Mouse (Mus musculus) frontal cortex, adult 2 months (tissue): ENCODE data around the gene Rplp1. TPM values are rescaled to one million over a fixed set of nuclear protein-coding genes. Genes with fewer than 3 reads are reported as not detected.

Experiments
- DNase-seq, 2 experiments: peaks; one replicate each; pipeline ENCODE4 v3.0.0; 2022; ENCODE audit warnings: low spot score in 1 of 2; ENCODE audit errors: extremely low spot score in 1 of 2
- polyA plus RNA-seq: library from polyadenylated mRNA; depleted of rRNA; stranded (reverse); fragments of >200 nt; gene quantifications from 2 replicates; pipeline ENCODE4 v1.2.3, GENCODE M21; 2012

Gene Rplp1
- polyA plus RNA-seq, 1 experiment, result 3,865 TPM

DNA sequence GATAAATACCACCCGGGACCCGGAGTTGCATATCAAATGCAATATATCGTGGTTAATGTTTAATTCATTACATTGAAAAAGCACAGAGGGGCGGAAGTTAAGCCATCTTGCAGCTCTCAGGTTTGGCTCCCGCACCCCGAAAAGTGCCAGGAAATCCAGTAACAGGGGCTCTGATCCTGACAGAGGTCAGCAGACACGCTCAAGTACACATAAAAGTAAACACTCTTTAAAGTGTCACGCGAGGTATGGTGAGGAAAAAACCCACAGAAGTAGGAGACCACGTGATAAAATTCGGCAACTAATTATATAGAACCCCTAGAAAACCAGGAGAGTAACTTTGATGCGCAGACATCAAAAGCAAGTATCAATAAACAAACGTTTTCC is 567 bp upstream of the Rplp1 start:
- DNase-seq, result no peak

GRCm38 (mm10) chr9:61911300-61912128 is 2.8 kb downstream of the Rplp1 start:
- DNase-seq, result no peak

- DNase-seq, result no peak
Observed at GRCm38 (mm10) chr9:61910526-61911256, 3.7 kb downstream of the Rplp1 start.

GRCm38 (mm10) chr9:61909633-61910032 is 4.7 kb downstream of the Rplp1 start:
- no peak for DNase-seq

DNA sequence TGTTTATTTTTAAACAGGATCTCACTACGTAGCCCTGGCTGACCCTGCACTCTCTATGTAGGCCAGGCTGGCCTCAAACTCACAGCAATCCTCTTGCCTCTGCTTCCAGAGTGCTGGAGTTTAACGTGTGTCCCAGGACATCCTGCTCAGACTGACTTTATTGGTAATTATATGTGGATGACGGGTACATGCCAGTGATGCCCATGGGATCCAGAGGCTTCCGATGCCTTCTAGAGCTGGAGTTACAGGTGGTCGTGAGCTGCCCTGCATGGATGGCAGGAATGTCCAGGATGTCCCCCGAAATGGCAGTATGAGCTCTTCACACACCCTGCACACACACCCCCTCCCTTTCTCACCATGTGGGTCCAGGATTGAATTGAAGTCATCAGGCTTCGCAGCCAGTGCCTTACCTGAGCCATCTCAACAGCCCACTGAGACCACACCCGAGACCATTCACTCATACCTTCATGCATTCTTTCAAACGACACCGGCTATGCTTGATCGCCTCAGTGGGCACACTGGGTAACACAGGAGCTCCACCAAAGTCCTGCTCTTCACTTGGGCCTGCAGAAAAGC is 5.4 kb downstream of the Rplp1 start:
- no peak for DNase-seq

- DNase-seq, result no peak
Observed at GRCm38 (mm10) chr9:61908341-61908740, 6.0 kb downstream of the Rplp1 start.

GRCm38 (mm10) chr9:61907621-61908295 is 6.6 kb downstream of the Rplp1 start:
- DNase-seq, result no peak

DNA sequence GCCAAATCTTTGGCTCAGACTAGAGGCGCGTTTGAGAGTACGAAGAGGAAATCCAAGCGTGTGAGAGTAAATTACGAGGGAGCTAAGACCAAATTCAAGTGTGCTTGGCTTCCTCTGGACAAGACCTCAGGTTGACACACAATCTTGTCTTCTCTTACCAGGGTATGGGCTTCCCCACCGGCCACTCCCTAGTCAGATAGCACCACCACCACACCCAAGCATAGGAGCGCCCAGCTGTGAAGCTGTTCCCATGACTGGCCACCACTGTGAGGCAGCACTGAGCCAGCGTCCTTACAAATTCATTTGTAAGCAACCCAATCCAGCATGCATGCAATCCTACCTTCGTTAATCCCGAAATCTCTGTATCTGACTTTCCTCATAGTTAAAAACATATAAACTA is 7.4 kb downstream of the Rplp1 start:
- peak in 1 of 2 experiments; percentile 37 for DNase-seq

GRCm38 (mm10) chr9:61905576-61905975 is 8.8 kb downstream of the Rplp1 start:
- no peak for DNase-seq

GRCm38 (mm10) chr9:61904201-61904600 is 10.1 kb downstream of the Rplp1 start:
- DNase-seq, result no peak

GRCm38 (mm10) chr9:61902445-61902844 is 11.9 kb downstream of the Rplp1 start:
- peak in 1 of 2 experiments; percentile 28 for DNase-seq

- DNase-seq, result no peak
Observed at GRCm38 (mm10) chr9:61901574-61901973, 12.8 kb downstream of the Rplp1 start.

GRCm38 (mm10) chr9:61899804-61900203 is 14.5 kb downstream of the Rplp1 start:
- peak; percentile 35 to 94 for DNase-seq

- DNase-seq, result peak; percentile 58 to 94
Observed at GRCm38 (mm10) chr9:61898401-61898800, 15.9 kb downstream of the Rplp1 start.

DNA sequence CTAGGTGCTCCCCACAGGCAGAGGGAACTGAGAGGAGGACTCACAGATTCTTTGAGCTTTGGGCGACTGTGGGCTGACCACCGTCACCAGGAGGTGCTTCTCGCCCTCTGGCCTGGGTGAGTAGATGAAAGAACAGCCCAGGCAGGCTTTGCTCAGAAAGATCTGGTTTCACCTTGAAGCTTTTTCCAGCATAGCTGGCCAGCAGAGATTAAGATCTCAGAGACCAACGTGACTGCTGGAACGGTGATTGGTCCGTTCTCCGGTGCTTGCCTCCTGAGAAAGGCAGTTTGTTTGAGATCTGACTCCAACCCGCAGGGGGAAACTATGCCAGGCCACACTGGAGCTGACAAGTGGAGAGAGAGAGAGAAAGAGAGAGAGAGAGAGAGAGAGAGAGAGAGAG is 19.3 kb downstream of the Rplp1 start:
- DNase-seq, result no peak

DNA sequence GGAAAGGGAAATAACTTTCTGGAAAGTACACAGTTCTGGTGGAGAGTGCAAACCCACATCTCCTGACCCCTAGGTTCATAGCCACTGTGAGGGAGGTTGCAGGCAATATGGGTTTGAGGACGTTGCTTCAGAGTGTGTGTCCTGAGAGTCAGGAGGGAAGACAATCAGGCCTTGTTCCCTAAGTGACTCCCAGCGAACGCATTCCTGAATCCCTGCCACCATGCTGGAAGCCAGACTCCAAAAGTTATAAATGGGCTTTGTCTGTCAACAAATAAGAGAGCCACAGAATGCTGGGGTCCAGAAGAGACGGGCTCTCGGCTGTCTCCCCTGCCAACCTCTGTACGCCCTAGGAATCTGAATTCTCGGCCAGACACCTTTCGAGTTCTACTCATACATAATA is 24.5 kb downstream of the Rplp1 start:
- DNase-seq, result no peak

- DNase-seq, result no peak
Observed at GRCm38 (mm10) chr9:61887661-61888379, 26.5 kb downstream of the Rplp1 start.

- DNase-seq, result no peak
Observed at GRCm38 (mm10) chr9:61885964-61886363, 28.4 kb downstream of the Rplp1 start.

DNA sequence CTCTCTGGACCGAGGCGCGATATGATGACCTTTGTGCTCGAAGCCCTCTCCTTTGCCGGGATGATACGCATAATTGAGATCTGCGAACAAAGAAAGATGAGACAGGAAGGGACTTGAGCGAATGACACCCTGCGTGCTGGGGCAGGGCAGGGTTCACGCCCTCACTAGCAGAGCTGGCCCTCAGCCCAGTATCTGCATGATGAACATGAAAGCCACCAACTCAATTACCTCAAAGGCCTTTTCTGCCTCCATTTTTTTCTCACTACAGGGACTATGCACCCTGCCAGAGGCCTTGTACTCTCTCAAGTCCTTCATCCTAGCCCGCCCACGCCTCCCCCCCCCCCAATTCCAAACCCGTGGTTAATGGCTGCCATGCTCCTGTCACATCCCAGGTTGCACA is 29.4 kb downstream of the Rplp1 start:
- DNase-seq, result no peak

DNA sequence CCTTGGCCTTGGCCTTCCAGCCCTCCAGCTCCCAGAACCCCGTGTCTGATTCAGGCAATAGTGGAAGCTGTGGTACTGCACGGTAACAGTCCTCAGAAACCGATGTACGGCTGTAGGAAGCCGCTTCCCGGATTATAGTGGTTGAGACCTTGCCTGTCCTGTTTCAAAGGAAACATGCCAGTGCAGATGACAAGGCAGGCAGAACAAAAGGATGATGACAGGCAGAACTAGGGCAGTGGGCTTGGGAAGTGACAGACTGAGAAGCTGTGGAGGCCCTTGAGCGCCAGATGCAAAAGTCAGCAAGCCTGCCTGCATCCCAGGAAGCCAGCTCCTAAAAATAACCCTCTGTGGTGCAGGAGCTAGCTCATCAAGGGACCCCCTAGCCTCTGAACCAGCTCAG is 30.0 kb downstream of the Rplp1 start:
- DNase-seq, result no peak
